Mouse (Mus musculus) hindbrain, embryonic 12.5 days (tissue): ENCODE results near the gene Gpn3. TPM values are rescaled to one million over a fixed set of nuclear protein-coding genes. Genes with fewer than 3 reads are reported as not detected.
A peak's percentile ranks its signal among the peaks of the same experiment; 100 is the strongest.

Experiments
- ATAC-seq: fragments of 200-750 bp; cut with Nextera tagmentation; 2 replicates; pipeline ENCODE4 v1.8.0; 2017; ENCODE audit warnings: moderate TSS enrichment; ENCODE audit not compliant: low FRiP score
- H3K27ac ChIP-seq: fragments of 300-500 bp; sonication (generic); 2 replicates; pipeline ENCODE4 v1.5.1; 2016; ENCODE audit warnings: mild to moderate bottlenecking
- H3K27me3 ChIP-seq: fragments of 300-500 bp; sonication (generic); 2 replicates; pipeline ENCODE4 v1.6.1; 2016; ENCODE audit warnings: mild to moderate bottlenecking
- H3K36me3 ChIP-seq: fragments of 300-500 bp; sonication (generic); 2 replicates; pipeline ENCODE4 v1.6.1; 2016; ENCODE audit warnings: mild to moderate bottlenecking
- H3K4me1 ChIP-seq: fragments of 300-500 bp; sonication (generic); 2 replicates; pipeline ENCODE4 v1.6.1; 2016
- H3K4me2 ChIP-seq: fragments of 300-500 bp; sonication (generic); replicated peaks from 2 replicates; pipeline ENCODE4 v1.6.1; 2016; ENCODE audit warnings: mild to moderate bottlenecking
- H3K4me3 ChIP-seq: fragments of 300-500 bp; sonication (generic); 2 replicates; pipeline ENCODE4 v1.5.1; 2016; ENCODE audit warnings: mild to moderate bottlenecking
- H3K9ac ChIP-seq: fragments of 300-500 bp; sonication (generic); 2 replicates; pipeline ENCODE4 v1.6.1; 2016; ENCODE audit warnings: mild to moderate bottlenecking, moderate library complexity
- H3K9me3 ChIP-seq: fragments of 300-500 bp; sonication (generic); replicated peaks from 2 replicates; pipeline ENCODE4 v1.6.1; 2016; ENCODE audit warnings: mild to moderate bottlenecking
- WGBS: fragments of 180-500 bp; shearing (Covaris S2); methylation state at CpG from one replicate; pipeline ENCODE4 v1.1.7; 2016; 5-methylcytosine and 5-hydroxymethylcytosine counted together
- polyA plus RNA-seq: library from polyadenylated mRNA; unstranded; fragments of >200 nt; fragmentation: Nextera tagmentation; extraction: Ambion mirVana; gene quantifications from 2 replicates; pipeline ENCODE4 v1.2.1, GENCODE M21; 2016

The Gpn3 gene
- polyA plus RNA-seq, 1 experiment from 2014 or later = 52.2 TPM

DNA sequence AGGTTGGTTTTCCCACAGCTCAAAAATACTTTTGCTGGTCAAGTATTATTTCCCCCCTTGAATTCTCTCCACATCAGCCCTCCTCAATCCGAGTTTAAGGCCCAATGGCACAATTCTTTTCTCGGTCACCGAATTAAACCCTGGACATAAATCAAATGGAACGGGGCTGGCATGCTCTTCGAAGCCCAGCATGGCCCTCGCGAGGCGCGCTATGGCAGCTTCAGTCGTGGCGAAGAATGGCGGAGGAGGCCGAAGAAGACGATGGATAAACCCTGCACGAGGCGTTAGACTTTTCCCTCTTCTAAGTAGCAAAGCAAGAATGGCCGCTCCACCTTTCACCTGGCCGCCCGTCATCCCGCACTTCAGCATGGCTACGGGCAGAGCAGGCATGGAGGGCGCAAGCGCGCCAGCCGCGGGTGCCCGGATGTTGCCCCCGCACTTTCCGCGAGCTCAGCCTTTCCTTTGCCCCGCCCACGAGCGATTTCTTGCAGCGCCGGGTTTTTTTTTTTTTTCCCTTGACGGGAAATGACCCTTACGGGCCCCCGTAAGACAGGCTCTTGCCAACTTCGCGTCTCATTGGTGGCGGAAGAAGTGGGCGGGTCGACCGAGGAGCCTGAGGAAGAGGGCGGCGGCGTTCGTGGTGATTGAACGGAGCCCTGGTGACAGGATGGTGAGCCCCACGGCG lies 17.7 kb upstream of the Gpn3 start, which contains the start of the genes Rad9b and Vps29:
Rad9b (minus strand) TSS at position 427 of the 685 bp plus-strand sequence.
Vps29 (plus strand) TSS at position 563 of the 685 bp plus-strand sequence.
- Histone ChIP-seq H3K4me2 (peak within 1 kb of the TSS; percentile 77), H3K36me3 (0 out of 2 replicates have a peak, but pooled peaks cover 4% of the 10 kb centered on the region), H3K9ac (peak within 1 kb of the TSS; percentile 93), H3K27me3 (no peaks in the 10 kb centered on the region; the same call in 1 of the 2 replicates), H3K4me3 (peak within 1 kb of the TSS; percentile 97), H3K9me3 (no peaks in the 10 kb centered on the region), H3K27ac (peak within 1 kb of the TSS; percentile 86), H3K4me1 (peaks cover 3% of the 10 kb centered on the region)
- 2% methylated on average over 51 of the region's 51 CpGs for WGBS
- ATAC-seq = peak; percentile 92

GRCm38 (mm10) chr5:122354492-122355067 lies 17.1 kb upstream of the Gpn3 start:
- Histone ChIP-seq H3K4me2 (peak overlapping the region; percentile 77), H3K9me3 (no peaks in the 10 kb centered on the region), H3K4me3 (peak overlapping the region; percentile 97), H3K27me3 (no peaks in the 10 kb centered on the region; the same call in 1 of the 2 replicates), H3K27ac (peak overlapping the region; percentile 86), H3K4me1 (peaks cover 3% of the 10 kb centered on the region), H3K36me3 (peaks cover 7% of the 10 kb centered on the region; the same call in 1 of the 2 replicates), H3K9ac (peak overlapping the region; percentile 93)
- peak; percentile 85; the same call in 1 of the 2 replicates for ATAC-seq
- WGBS = under 1% methylated on average over 52 of the region's 57 CpGs

- H3K4me2 ChIP-seq = peak within 1 kb of the TSS; percentile 78
- H3K27ac ChIP-seq = peak within 1 kb of the TSS; percentile 94
- H3K9ac ChIP-seq = peak within 1 kb of the TSS; percentile 84
- H3K4me1 ChIP-seq = peaks cover 20% of the 10 kb centered on the region
- ATAC-seq = peak; percentile 94
- H3K9me3 ChIP-seq = no peaks in the 10 kb centered on the region
- no peaks in the 10 kb centered on the region for H3K27me3 ChIP-seq
- H3K36me3 ChIP-seq = peaks cover 47% of the 10 kb centered on the region
- WGBS = under 1% methylated on average over 52 of the region's 53 CpGs
- H3K4me3 ChIP-seq = peak within 1 kb of the TSS; percentile 68
These were observed 605 bp downstream of the Gpn3 start, which contains the start of gene Fam216a for GRCm38 (mm10) chr5:122372192-122372769. Fam216a (minus strand) TSS chr5:122372364.

DNA sequence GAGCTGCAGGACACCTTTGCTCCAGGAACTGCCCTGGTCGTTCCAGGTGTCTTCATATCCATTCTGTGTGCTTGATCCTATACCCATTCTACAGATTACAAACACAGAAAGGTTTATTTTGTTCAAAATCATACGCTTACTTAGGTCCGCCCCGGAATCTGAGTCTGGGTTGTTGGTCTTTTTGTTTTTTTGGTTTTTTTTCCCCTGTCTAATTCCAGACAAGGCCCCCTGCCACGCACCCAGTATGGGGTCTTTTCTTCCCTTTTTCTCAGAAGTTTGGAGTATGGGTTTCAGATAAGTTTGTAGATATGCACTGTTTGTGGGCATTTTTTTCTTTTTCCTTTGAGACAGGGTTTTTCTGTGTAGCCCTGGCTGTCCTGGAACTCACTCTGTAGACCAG lies 1.2 kb downstream of the Gpn3 start:
- WGBS = 7% methylated on average over 5 of the region's 5 CpGs
- Histone ChIP-seq H3K4me3 (peak overlapping the region; percentile 68), H3K4me2 (peak overlapping the region; percentile 78), H3K9me3 (no peaks in the 10 kb centered on the region), H3K27ac (peak overlapping the region; percentile 94), H3K9ac (peak overlapping the region; percentile 65), H3K27me3 (no peaks in the 10 kb centered on the region), H3K4me1 (peaks cover 20% of the 10 kb centered on the region), H3K36me3 (peaks cover 41% of the 10 kb centered on the region)
- no peak for ATAC-seq

- WGBS = 90% methylated on average over 4 of the region's 4 CpGs
- Histone ChIP-seq H3K9me3 (no peaks in the 10 kb centered on the region), H3K27me3 (no peaks in the 10 kb centered on the region), H3K9ac (no peak overlapping the region), H3K4me3 (no peak overlapping the region), H3K4me1 (peaks cover 10% of the 10 kb centered on the region), H3K4me2 (no peak overlapping the region), H3K36me3 (peaks cover 54% of the 10 kb centered on the region), H3K27ac (no peak overlapping the region)
- no peak for ATAC-seq
These were observed 5.6 kb downstream of the Gpn3 start for GRCm38 (mm10) chr5:122377101-122377833.

DNA sequence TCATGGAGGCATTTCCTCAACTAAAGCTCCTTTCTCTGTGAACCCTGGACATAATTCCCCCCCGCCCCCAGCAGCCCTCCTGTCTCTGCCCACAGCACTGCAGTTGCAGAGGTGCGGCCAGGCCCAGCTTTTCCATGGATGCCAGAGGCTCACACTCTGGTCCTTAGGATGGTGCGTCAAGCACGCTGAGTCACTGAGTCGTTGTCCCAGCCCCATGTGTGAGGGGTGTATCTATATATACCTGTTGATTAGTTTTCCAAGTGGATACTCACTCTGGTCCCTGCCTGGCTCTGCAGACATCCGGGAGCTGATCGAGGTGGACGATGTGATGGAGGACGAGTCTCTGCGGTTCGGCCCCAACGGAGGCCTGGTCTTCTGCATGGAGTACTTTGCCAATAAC lies 6.5 kb downstream of the Gpn3 start:
- no peak for ATAC-seq
- Histone ChIP-seq H3K27me3 (no peaks in the 10 kb centered on the region), H3K4me1 (peaks cover 6% of the 10 kb centered on the region), H3K9ac (no peak overlapping the region), H3K36me3 (peaks cover 59% of the 10 kb centered on the region), H3K4me3 (no peak overlapping the region), H3K27ac (no peak overlapping the region), H3K9me3 (no peaks in the 10 kb centered on the region), H3K4me2 (no peak overlapping the region)
- 96% methylated on average over 12 of the region's 12 CpGs for WGBS

DNA sequence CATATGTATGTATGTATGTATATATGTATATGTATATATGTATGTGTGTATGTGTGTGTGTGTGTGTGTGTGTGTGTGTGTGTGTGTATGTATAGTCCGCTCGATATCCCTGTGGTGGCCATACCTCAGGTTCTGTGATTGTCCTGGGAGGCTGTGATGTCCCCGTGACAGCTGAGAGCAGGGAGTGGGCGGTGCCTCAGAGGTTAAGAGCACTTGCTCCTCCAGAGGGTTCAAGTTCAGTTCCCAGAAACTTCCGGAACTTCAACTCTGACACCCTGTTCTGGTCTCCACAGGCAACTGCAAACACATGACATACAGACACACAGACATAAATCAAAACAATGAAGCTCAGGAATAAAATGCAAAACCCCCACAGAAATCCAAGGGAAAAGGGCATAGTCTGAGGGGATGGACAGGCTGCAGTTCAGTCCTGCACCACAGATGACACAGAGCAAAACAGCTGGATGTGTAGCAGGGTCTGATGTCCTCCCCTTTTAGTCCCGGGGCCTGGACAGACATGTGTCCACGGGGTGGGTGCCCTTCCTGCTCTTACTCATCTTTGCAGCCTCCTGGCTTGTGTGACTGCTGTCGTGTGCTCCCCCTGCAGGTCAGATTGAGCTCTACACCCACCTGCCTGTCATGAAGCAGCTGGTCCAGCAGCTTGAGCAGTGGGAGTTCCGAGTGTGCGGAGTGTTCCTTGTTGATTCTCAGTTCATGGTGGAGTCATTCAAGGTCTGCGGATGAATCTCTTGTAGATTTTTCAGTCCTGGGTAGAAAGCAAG lies 7.9 kb downstream of the Gpn3 start:
- Histone ChIP-seq H3K9me3 (no peaks in the 10 kb centered on the region), H3K9ac (no peak overlapping the region), H3K36me3 (peaks cover 50% of the 10 kb centered on the region), H3K4me2 (no peak overlapping the region), H3K27me3 (no peaks in the 10 kb centered on the region), H3K27ac (no peak overlapping the region), H3K4me3 (no peak overlapping the region), H3K4me1 (no peaks in the 10 kb centered on the region)
- peak; percentile 58 for ATAC-seq
- 60% methylated on average over 11 of the region's 11 CpGs for WGBS

DNA sequence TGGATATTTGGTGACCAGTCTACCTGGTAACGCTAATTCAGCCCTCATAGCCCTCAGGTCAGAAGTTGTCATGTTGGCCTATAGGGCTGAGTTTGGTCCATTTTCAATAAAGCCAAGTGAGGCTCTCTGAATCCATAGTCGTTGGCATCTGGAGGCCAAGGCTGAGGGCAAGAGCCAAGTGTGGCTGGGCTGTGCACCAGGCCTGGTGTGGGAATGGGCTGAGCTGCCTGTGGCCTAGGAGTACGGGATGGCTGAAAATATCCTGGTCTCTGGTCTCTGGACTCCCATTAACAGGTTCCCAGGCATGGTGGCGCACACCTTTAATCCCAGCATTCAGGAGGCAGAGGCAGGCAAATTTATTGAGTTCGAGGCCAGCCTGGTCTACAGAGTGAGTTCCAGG lies 18.3 kb downstream of the Gpn3 start:
- Histone ChIP-seq H3K9ac (no peak overlapping the region), H3K27ac (no peak overlapping the region), H3K27me3 (no peaks in the 10 kb centered on the region), H3K4me2 (no peak overlapping the region), H3K36me3 (0 out of 2 replicates have a peak, but pooled peaks cover 4% of the 10 kb centered on the region), H3K9me3 (no peaks in the 10 kb centered on the region), H3K4me3 (no peak overlapping the region), H3K4me1 (peaks cover 10% of the 10 kb centered on the region)
- ATAC-seq = no peak
- 92% methylated on average over 5 of the region's 5 CpGs for WGBS

DNA sequence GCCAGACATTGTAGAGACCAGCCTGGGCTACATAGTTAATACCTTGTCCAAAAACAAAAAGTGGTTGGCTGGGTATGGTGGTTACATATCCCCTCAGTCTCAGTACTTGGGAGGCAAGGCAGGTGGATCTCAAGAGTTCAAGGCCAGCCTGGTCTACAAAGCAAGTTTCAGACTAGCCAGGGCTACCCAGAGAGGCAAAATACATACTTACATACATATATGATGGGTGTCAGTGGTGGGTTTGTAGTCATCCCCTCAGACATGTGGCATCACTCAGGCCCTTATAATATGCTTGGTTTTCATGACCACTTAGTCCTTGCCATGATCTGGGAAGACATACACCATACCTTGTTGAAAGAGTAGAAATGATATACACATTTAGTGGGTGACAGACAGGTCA lies 19.0 kb downstream of the Gpn3 start:
- no peaks in the 10 kb centered on the region for H3K27me3 ChIP-seq
- no peak overlapping the region for H3K4me3 ChIP-seq
- H3K27ac ChIP-seq = no peak overlapping the region
- H3K4me1 ChIP-seq = peaks cover 10% of the 10 kb centered on the region
- no peak overlapping the region for H3K9ac ChIP-seq
- H3K36me3 ChIP-seq = 0 out of 2 replicates have a peak, but pooled peaks cover 4% of the 10 kb centered on the region
- no peaks in the 10 kb centered on the region for H3K9me3 ChIP-seq
- no peak for ATAC-seq
- no peak overlapping the region for H3K4me2 ChIP-seq

- Histone ChIP-seq H3K27ac (no peak overlapping the region), H3K4me2 (peak overlapping the region; percentile 92), H3K9ac (peak overlapping the region; percentile 87), H3K36me3 (0 out of 2 replicates have a peak, but pooled peaks cover 4% of the 10 kb centered on the region), H3K9me3 (no peaks in the 10 kb centered on the region), H3K4me3 (peak overlapping the region; percentile 86; the same call in 1 of the 2 replicates), H3K4me1 (peaks cover 10% of the 10 kb centered on the region), H3K27me3 (no peaks in the 10 kb centered on the region)
- WGBS = 54% methylated on average over 16 of the region's 16 CpGs
- 0 out of 2 replicates have a peak, but pooled peaks have one; percentile 11 for ATAC-seq
These were observed 19.6 kb downstream of the Gpn3 start for GRCm38 (mm10) chr5:122391178-122391785.

- under 1% methylated on average over 38 of the region's 39 CpGs for WGBS
- peak within 1 kb of the TSS; percentile 86 for H3K4me3 ChIP-seq
- no peak within 1 kb of the TSS for H3K27ac ChIP-seq
- peak; percentile 85 for ATAC-seq
- peaks cover 7% of the 10 kb centered on the region; the same call in 1 of the 2 replicates for H3K36me3 ChIP-seq
- peak within 1 kb of the TSS; percentile 87 for H3K9ac ChIP-seq
- no peaks in the 10 kb centered on the region for H3K9me3 ChIP-seq
- no peaks in the 10 kb centered on the region for H3K27me3 ChIP-seq
- H3K4me1 ChIP-seq = peaks cover 10% of the 10 kb centered on the region
- H3K4me2 ChIP-seq = peak within 1 kb of the TSS; percentile 92
These were observed 20.1 kb downstream of the Gpn3 start, which contains the start of gene Arpc3 for GRCm38 (mm10) chr5:122391786-122392180. Arpc3 (plus strand) TSS chr5:122391878.
